Mouse (Mus musculus): ENCODE measurements at regions not wholly inside any gene's neighbourhood (a gene's known extent, or its start where the extent isn't known, plus 50 kb on each side); places are given as distances from the start of the nearest gene placed in this dataset.

DNA sequence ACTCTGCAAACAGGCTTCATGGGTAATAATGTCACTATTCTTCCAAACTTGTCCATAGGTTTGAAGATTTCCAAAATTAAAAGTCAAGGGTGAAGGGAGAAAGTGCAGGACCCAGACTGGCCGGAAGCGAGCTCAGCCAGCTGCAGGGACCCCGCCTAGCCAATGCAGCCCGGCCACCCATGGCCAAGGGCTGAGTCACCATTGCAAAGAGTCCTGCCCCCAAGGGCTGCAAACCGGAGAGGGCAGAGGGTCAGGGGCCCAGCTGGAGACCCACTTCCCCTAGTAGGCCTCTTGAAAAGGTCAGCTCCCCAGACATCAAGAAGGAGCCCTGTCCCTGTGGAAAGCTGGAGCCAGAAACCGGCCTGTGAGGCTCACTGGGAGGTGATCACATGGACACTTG is 77.0 kb downstream of the 3100002H09Rik start:
- TF ChIP-seq CTCF (IDR thresholded peaks at IDR 0.05) (no peak), EP300 (IDR thresholded peaks at IDR 0.05) (no peak)

Data from lung, postnatal 0 days (tissue).